Comparison of ENCODE assay signal across 8 mouse cellular contexts in the genomic region with DNA sequence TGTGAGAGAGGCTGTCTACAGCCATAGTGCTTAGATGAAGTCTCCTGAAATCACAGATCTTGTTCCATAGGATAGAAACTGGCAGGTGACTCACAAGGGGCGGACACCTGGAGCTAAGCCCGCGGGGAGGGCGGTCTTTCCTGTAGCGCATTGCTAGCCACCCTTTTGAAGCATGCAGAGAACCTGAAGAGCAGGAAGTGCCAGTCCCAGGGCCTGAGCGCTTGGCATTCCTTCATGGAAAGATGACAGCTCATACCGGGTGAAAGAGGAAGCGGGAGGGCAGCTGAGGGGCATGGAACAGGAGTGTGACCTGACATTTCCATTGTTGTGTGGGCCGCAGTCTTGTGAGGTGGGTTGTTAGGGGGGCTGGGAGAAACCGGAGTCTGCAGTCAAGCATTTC. TPM values are rescaled to one million over a fixed set of nuclear protein-coding genes. Genes with fewer than 3 reads are reported as not detected.
DNase-seq lines count a peak whose midpoint lies in the region; ATAC-seq and TF ChIP-seq lines count a peak whose summit lies in the region.

No protein-coding gene starts in this region.

- H3K4me1 ChIP-seq in liver, postnatal 0 days (ENCODE audit: insufficient read depth), result no peaks in the 10 kb centered on the region
- H3K4me1 ChIP-seq in liver, embryonic 12.5 days, result no peaks in the 10 kb centered on the region
- no peaks in the 10 kb centered on the region for H3K4me1 ChIP-seq in intestine, embryonic 14.5 days (replicated peaks; ENCODE audit: control insufficient read depth, insufficient read depth, low read length)
- H3K4me1 ChIP-seq in lung, embryonic 15.5 days, result peaks cover 12% of the 10 kb centered on the region
- H3K4me1 ChIP-seq in midbrain, embryonic 13.5 days (replicated peaks), result no peaks in the 10 kb centered on the region

- H3K27ac ChIP-seq in liver, postnatal 0 days (ENCODE audit: low read depth), result no peak overlapping the region
- H3K27ac ChIP-seq in liver, embryonic 12.5 days, result no peak overlapping the region
- H3K27ac ChIP-seq in intestine, embryonic 14.5 days (ENCODE audit: low read depth), result no peak overlapping the region
- H3K27ac ChIP-seq in lung, embryonic 15.5 days, result peak overlapping the region; percentile 69
- H3K27ac ChIP-seq in midbrain, embryonic 13.5 days, result no peak overlapping the region

- no peaks in the 10 kb centered on the region for H3K27me3 ChIP-seq in liver, postnatal 0 days (ENCODE audit: insufficient read depth, low read length)
- no peaks in the 10 kb centered on the region for H3K27me3 ChIP-seq in liver, embryonic 12.5 days (replicated peaks)
- H3K27me3 ChIP-seq in intestine, embryonic 14.5 days (replicated peaks; ENCODE audit: control insufficient read depth, insufficient read depth, low read length), result no peaks in the 10 kb centered on the region
- H3K27me3 ChIP-seq in lung, embryonic 15.5 days, result no peaks in the 10 kb centered on the region
- no peaks in the 10 kb centered on the region for H3K27me3 ChIP-seq in midbrain, embryonic 13.5 days

- whole genome bisulfite sequencing in liver, postnatal 0 days (ENCODE audit: insufficient replicate concordance), result 49% methylated on average over 10 of the region's 10 CpGs
- WGBS in liver, embryonic 12.5 days (ENCODE audit: insufficient replicate concordance), result 43% methylated on average over 10 of the region's 10 CpGs
- 44% methylated on average over 10 of the region's 10 CpGs for WGBS in intestine, embryonic 14.5 days
- WGBS in lung, embryonic 15.5 days, result 24% methylated on average over 10 of the region's 10 CpGs
- WGBS in midbrain, embryonic 13.5 days, result 67% methylated on average over 10 of the region's 10 CpGs

- DNase-seq in liver, postnatal 0 days, result peak; percentile 22
- peak; percentile 74 for DNase-seq in intestine, embryonic 14.5 days (ENCODE audit: low spot score)
- no peak for DNase-seq in retina, embryonic 14.5 days (ENCODE audit: low spot score)
- no peak for DNase-seq in spleen, postnatal 36 days (ENCODE audit: low spot score in 2 of 2)
- DNase-seq in B cell, adult 2 months, result no peak

- no peak for TF ChIP-seq EP300 in liver, postnatal 0 days (IDR thresholded peaks at IDR 0.05; ENCODE audit: low read depth)

- H3K9me3 ChIP-seq in liver, postnatal 0 days (ENCODE audit: low read length), result no peaks in the 10 kb centered on the region
- no peaks in the 10 kb centered on the region for H3K9me3 ChIP-seq in liver, embryonic 12.5 days (replicated peaks)
- H3K9me3 ChIP-seq in intestine, embryonic 14.5 days (ENCODE audit: control insufficient read depth, low read length), result no peaks in the 10 kb centered on the region
- no peaks in the 10 kb centered on the region for H3K9me3 ChIP-seq in lung, embryonic 15.5 days
- no peaks in the 10 kb centered on the region for H3K9me3 ChIP-seq in midbrain, embryonic 13.5 days

- no peak overlapping the region for H3K4me3 ChIP-seq in liver, postnatal 0 days (ENCODE audit: low read depth, low read length)
- H3K4me3 ChIP-seq in liver, embryonic 12.5 days, result no peak overlapping the region
- H3K4me3 ChIP-seq in intestine, embryonic 14.5 days (ENCODE audit: low read depth, low read length), result no peak overlapping the region
- H3K4me3 ChIP-seq in lung, embryonic 15.5 days, result no peak overlapping the region
- no peak overlapping the region for H3K4me3 ChIP-seq in midbrain, embryonic 13.5 days (replicated peaks)

- ATAC-seq in liver, postnatal 0 days, result no peak
- ATAC-seq in liver, embryonic 12.5 days, result no peak
- ATAC-seq in intestine, embryonic 14.5 days (replicated peaks; ENCODE audit: low FRiP score, low TSS enrichment, low read depth), result peak; percentile 81
- peak; percentile 85 for ATAC-seq in lung, embryonic 15.5 days (ENCODE audit: borderline replicate concordance, extremely low read depth, low FRiP score, low TSS enrichment)
- ATAC-seq in midbrain, embryonic 13.5 days, result no peak

- no peaks in the 10 kb centered on the region for H3K36me3 ChIP-seq in liver, postnatal 0 days (replicated peaks; ENCODE audit: insufficient read depth, low read length)
- H3K36me3 ChIP-seq in liver, embryonic 12.5 days, result no peaks in the 10 kb centered on the region
- no peaks in the 10 kb centered on the region for H3K36me3 ChIP-seq in intestine, embryonic 14.5 days (ENCODE audit: control insufficient read depth, insufficient read depth, low read length)
- no peaks in the 10 kb centered on the region for H3K36me3 ChIP-seq in lung, embryonic 15.5 days
- H3K36me3 ChIP-seq in midbrain, embryonic 13.5 days, result no peaks in the 10 kb centered on the region

- no peak overlapping the region for H3K9ac ChIP-seq in liver, postnatal 0 days (replicated peaks)
- no peak overlapping the region for H3K9ac ChIP-seq in liver, embryonic 12.5 days
- H3K9ac ChIP-seq in intestine, embryonic 14.5 days (ENCODE audit: low read length), result no peak overlapping the region
- H3K9ac ChIP-seq in lung, embryonic 15.5 days, result no peak overlapping the region
- no peak overlapping the region for H3K9ac ChIP-seq in midbrain, embryonic 13.5 days (replicated peaks)

- no peak for TF ChIP-seq CTCF in liver, postnatal 0 days (IDR thresholded peaks at IDR 0.05; ENCODE audit: low read depth)

- H3K4me2 ChIP-seq in liver, postnatal 0 days (ENCODE audit: low read depth, low read length), result no peak overlapping the region
- no peak overlapping the region for H3K4me2 ChIP-seq in liver, embryonic 12.5 days
- H3K4me2 ChIP-seq in intestine, embryonic 14.5 days (ENCODE audit: low read length), result no peak overlapping the region
- peak overlapping the region; percentile 37 for H3K4me2 ChIP-seq in lung, embryonic 15.5 days
- no peak overlapping the region for H3K4me2 ChIP-seq in midbrain, embryonic 13.5 days (replicated peaks)

RNA-seq across cellular contexts. Expression of a gene that starts 33.1 kb away (rescaled TPM):
- 2.3 and 2.4 TPM in 2 replicates for polyA plus RNA-seq in liver, postnatal 0 days (2015; fragmentation: Nextera tagmentation; extraction: Ambion mirVana)
- 4.8 and 5.0 TPM in 2 replicates for polyA plus RNA-seq in liver, embryonic 12.5 days (2016; fragmentation: Nextera tagmentation; extraction: Ambion mirVana)
- polyA plus RNA-seq in intestine, embryonic 14.5 days (2014; fragmentation: Nextera tagmentation; extraction: Ambion mirVana), result 8.0 and 8.3 TPM in 2 replicates
- polyA plus RNA-seq in lung, embryonic 15.5 days (2015; fragmentation: Nextera tagmentation; extraction: Ambion mirVana), result 15.8 and 16.4 TPM in 2 replicates
- polyA plus RNA-seq in midbrain, embryonic 13.5 days (2015; fragmentation: Nextera tagmentation; extraction: Ambion mirVana), result 3.9 and 5.5 TPM in 2 replicates

Comparison
In these comparisons a context has a peak if more than half of its experiments do, and no peak if none do; other contexts are left out.
1. ATAC-seq: peak in intestine, embryonic 14.5 days (single experiment) and lung, embryonic 15.5 days (single experiment); none in liver, postnatal 0 days (single experiment), liver, embryonic 12.5 days (single experiment) and midbrain, embryonic 13.5 days (single experiment).
2. DNase-seq: peak in liver, postnatal 0 days (single experiment) and intestine, embryonic 14.5 days (single experiment); none in retina, embryonic 14.5 days (single experiment), spleen, postnatal 36 days (0 of 2) and B cell, adult 2 months (0 of 2).